Mouse (Mus musculus): Measurements from ENCODE around the gene Olfr170.

- TF ChIP-seq POLR2A (IDR thresholded peaks at IDR 0.05; ENCODE audit: extremely low read depth, insufficient read depth, low read length): no peak
- TF ChIP-seq CTCF (IDR thresholded peaks at IDR 0.05; ENCODE audit: extremely low read depth, insufficient read depth, low read length): no peak
Measured at GRCm38 (mm10) chr16:19603166-19603565, 8.5 kb downstream of the Olfr170 start.

All from cortical plate, adult 2 months (tissue).